Mouse (Mus musculus) heart, postnatal 0 days (tissue): ENCODE data around the gene Tekt2.

Source experiments
- CTCF ChIP-seq: IDR thresholded peaks from 2 replicates; pipeline ENCODE4 v1.5.1; 2016; ENCODE audit warnings: antibody characterized with exemption, control low read depth, low read depth
- EP300 ChIP-seq: IDR thresholded peaks from 2 replicates; pipeline ENCODE4 v1.6.1; 2016; ENCODE audit warnings: antibody characterized with exemption, low read depth

- TF ChIP-seq CTCF, result no peak
- no peak for TF ChIP-seq EP300
Observed at GRCm38 (mm10) chr4:126324861-126325260, 627 bp downstream of the Tekt2 start.
